Mouse (Mus musculus) forebrain, embryonic 12.5 days (tissue): ENCODE results near the gene Odf3l2. TPM values are rescaled to one million over a fixed set of nuclear protein-coding genes. Genes with fewer than 3 reads are reported as not detected.

Experiments used
- ATAC-seq: fragments of 200-750 bp; cut with Nextera tagmentation; 2 replicates; pipeline ENCODE4 v1.8.0; 2017; ENCODE audit warnings: moderate TSS enrichment; ENCODE audit not compliant: low FRiP score
- H3K27ac ChIP-seq: fragments of 300-500 bp; sonication (generic); 2 replicates; pipeline ENCODE4 v1.5.1; 2016; ENCODE audit warnings: mild to moderate bottlenecking
- H3K27me3 ChIP-seq: fragments of 300-500 bp; sonication (generic); 2 replicates; pipeline ENCODE4 v1.6.1; 2016; ENCODE audit warnings: mild to moderate bottlenecking
- H3K36me3 ChIP-seq: fragments of 300-500 bp; sonication (generic); replicated peaks from 2 replicates; pipeline ENCODE4 v1.6.1; 2016; ENCODE audit warnings: mild to moderate bottlenecking
- H3K4me1 ChIP-seq: fragments of 300-500 bp; sonication (generic); 2 replicates; pipeline ENCODE4 v1.6.1; 2016
- H3K4me2 ChIP-seq: fragments of 300-500 bp; sonication (generic); 2 replicates; pipeline ENCODE4 v1.6.1; 2016; ENCODE audit warnings: mild to moderate bottlenecking, moderate library complexity
- H3K4me3 ChIP-seq: fragments of 300-500 bp; sonication (generic); replicated peaks from 2 replicates; pipeline ENCODE4 v1.5.1; 2016; ENCODE audit warnings: mild to moderate bottlenecking
- H3K9ac ChIP-seq: fragments of 300-500 bp; sonication (generic); 2 replicates; pipeline ENCODE4 v1.6.1; 2016; ENCODE audit warnings: mild to moderate bottlenecking
- H3K9me3 ChIP-seq: fragments of 300-500 bp; sonication (generic); 2 replicates; pipeline ENCODE4 v1.6.1; 2016
- WGBS: fragments of 180-500 bp; shearing (Covaris S2); methylation state at CpG from one replicate; pipeline ENCODE4 v1.1.7; 2016; 5-methylcytosine and 5-hydroxymethylcytosine counted together
- polyA plus RNA-seq: library from polyadenylated mRNA; unstranded; fragments of >200 nt; fragmentation: Nextera tagmentation; extraction: Ambion mirVana; gene quantifications from 2 replicates; pipeline ENCODE4 v1.2.1, GENCODE M21; 2016

The Odf3l2 gene
- polyA plus RNA-seq, 1 experiment from 2014 or later, result not detected

GRCm38 (mm10) chr10:79590702-79591101 is 54.8 kb downstream of the Odf3l2 start:
- Histone ChIP-seq H3K36me3 (no peaks in the 10 kb centered on the region), H3K27ac (no peak overlapping the region), H3K4me1 (no peaks in the 10 kb centered on the region), H3K9me3 (no peaks in the 10 kb centered on the region), H3K4me2 (no peak overlapping the region), H3K4me3 (no peak overlapping the region), H3K27me3 (peaks cover 25% of the 10 kb centered on the region), H3K9ac (no peak overlapping the region)
- WGBS, result 100% methylated on average over 1 of the region's 1 CpGs
- ATAC-seq, result no peak

Other genes starting within 250 kb of the Odf3l2 start
- gene Vmn2r83, start 177.0 kb downstream of the Odf3l2 start, polyA plus RNA-seq, result not detected in 2 replicates
- 9.2 and 10.6 TPM in 2 replicates for gene Plpp2, start 111.9 kb downstream of the Odf3l2 start, polyA plus RNA-seq
- 69.0 and 70.6 TPM in 2 replicates for gene Mier2, start 90.5 kb downstream of the Odf3l2 start, polyA plus RNA-seq
- gene Theg, start 58.4 kb downstream of the Odf3l2 start, polyA plus RNA-seq, result not detected in 2 replicates
- gene C2cd4c, start 31.7 kb downstream of the Odf3l2 start, polyA plus RNA-seq, result 0.05 TPM in 1 of 2 replicates, not detected in the other
- 11.9 and 12.7 TPM in 2 replicates for gene Shc2, start 7.8 kb downstream of the Odf3l2 start, polyA plus RNA-seq
- gene Madcam1, start 18.8 kb upstream of the Odf3l2 start, polyA plus RNA-seq, result 0.99 and 1.0 TPM in 2 replicates
- gene Tpgs1, start 23.6 kb upstream of the Odf3l2 start, polyA plus RNA-seq, result 61.0 and 62.5 TPM in 2 replicates
- 129 and 141 TPM in 2 replicates for gene Cdc34, start 36.5 kb upstream of the Odf3l2 start, polyA plus RNA-seq
- 1.1 and 1.6 TPM in 2 replicates for gene Gzmm, start 43.3 kb upstream of the Odf3l2 start, polyA plus RNA-seq
- gene Bsg, start 58.8 kb upstream of the Odf3l2 start, polyA plus RNA-seq, result 474 and 500 TPM in 2 replicates
- 0.11 and 0.18 TPM in 2 replicates for gene Hcn2, start 70.9 kb upstream of the Odf3l2 start, polyA plus RNA-seq
- 43.7 and 47.6 TPM in 2 replicates for gene Polrmt, start 100.8 kb upstream of the Odf3l2 start, polyA plus RNA-seq
- gene Fgf22, start 109.3 kb upstream of the Odf3l2 start, polyA plus RNA-seq, result 0.47 and 0.68 TPM in 2 replicates
- 96.8 and 103 TPM in 2 replicates for gene Rnf126, start 121.2 kb upstream of the Odf3l2 start, polyA plus RNA-seq
- gene Fstl3, start 131.5 kb upstream of the Odf3l2 start, polyA plus RNA-seq, result 0.55 and 1.0 TPM in 2 replicates
- 0.09 TPM in 1 of 2 replicates, not detected in the other for gene Prss57, start 145.2 kb upstream of the Odf3l2 start, polyA plus RNA-seq
- 184 and 194 TPM in 2 replicates for gene Palm, start 147.8 kb upstream of the Odf3l2 start, polyA plus RNA-seq
- 0.81 and 1.1 TPM in 2 replicates for gene Misp, start 175.3 kb upstream of the Odf3l2 start, polyA plus RNA-seq
- gene Ptbp1, start 208.7 kb upstream of the Odf3l2 start, polyA plus RNA-seq, result 223 TPM in 2 replicates
- 14.8 and 16.2 TPM in 2 replicates for gene Prtn3, start 228.7 kb upstream of the Odf3l2 start, polyA plus RNA-seq
- 223 and 250 TPM in 2 replicates for gene Plppr3, start 228.9 kb upstream of the Odf3l2 start, polyA plus RNA-seq
- not detected in 2 replicates for gene Elane, start 240.5 kb upstream of the Odf3l2 start, polyA plus RNA-seq
- gene Cfd, start 245.1 kb upstream of the Odf3l2 start, polyA plus RNA-seq, result not detected in 2 replicates